In the genomic region with DNA sequence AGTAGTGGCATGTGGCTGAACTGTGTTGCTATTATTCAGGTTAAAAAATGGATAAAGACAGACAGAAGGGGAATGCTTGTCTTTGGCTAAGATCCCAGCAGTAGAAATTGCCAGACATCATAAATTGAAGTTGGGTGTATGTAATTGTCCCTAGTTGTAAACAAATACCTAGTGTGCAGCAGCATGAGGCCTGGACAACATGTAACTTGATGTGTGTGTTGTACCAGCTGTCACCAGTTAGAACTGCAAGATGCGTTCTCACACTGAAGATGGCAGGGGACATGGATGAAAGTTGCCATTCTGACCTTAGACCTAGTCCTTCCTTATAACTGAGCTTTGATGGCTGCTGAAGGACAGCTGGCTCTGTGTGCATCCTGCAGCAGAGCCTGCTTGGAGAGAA, we compare ENCODE assay signal across 21 mouse cellular contexts.
A peak's percentile ranks its signal among the peaks of the same experiment; 100 is the strongest.
DNase-seq lines count a peak whose midpoint lies in the region; ATAC-seq lines count a peak whose summit lies in the region.
"Had no signal": no experiment of that assay in that cellular context is flagged by ENCODE, and none has a peak within 500 bp of the region (broad histone marks: within the 10 kb centered on the region; RNA-seq: fewer than 3 reads in every experiment).

No protein-coding gene starts in this region.

- no peaks in the 10 kb centered on the region for H3K4me1 ChIP-seq in forebrain, embryonic 14.5 days (ENCODE audit: control insufficient read depth, insufficient read depth, low read length)
- no peaks in the 10 kb centered on the region for H3K4me1 ChIP-seq in forebrain, embryonic 12.5 days
- H3K4me1 ChIP-seq in midbrain, embryonic 11.5 days (ENCODE audit: control insufficient read depth, insufficient read depth, low read length) = no peaks in the 10 kb centered on the region
- no peaks in the 10 kb centered on the region for H3K4me1 ChIP-seq in midbrain, embryonic 16.5 days (ENCODE audit: control insufficient read depth, insufficient read depth, low read length)
- H3K4me1 ChIP-seq: heart, embryonic 10.5 days; intestine, embryonic 15.5 days; midbrain, embryonic 15.5 days; neural tube, embryonic 13.5 days had no signal

- no peak overlapping the region for H3K4me3 ChIP-seq in forebrain, embryonic 14.5 days (ENCODE audit: low read depth, low read length)
- no peak overlapping the region for H3K4me3 ChIP-seq in forebrain, embryonic 12.5 days (replicated peaks)
- H3K4me3 ChIP-seq in midbrain, embryonic 11.5 days (ENCODE audit: low read depth, low read length) = no peak overlapping the region
- H3K4me3 ChIP-seq in midbrain, embryonic 16.5 days (ENCODE audit: low read depth, low read length) = no peak overlapping the region
- H3K4me3 ChIP-seq: heart, embryonic 10.5 days; intestine, embryonic 15.5 days; midbrain, embryonic 15.5 days; myocyte; neural tube, embryonic 13.5 days had no signal

- no peaks in the 10 kb centered on the region for H3K9me3 ChIP-seq in forebrain, embryonic 14.5 days (replicated peaks; ENCODE audit: control insufficient read depth, low read length)
- no peaks in the 10 kb centered on the region for H3K9me3 ChIP-seq in forebrain, embryonic 12.5 days
- H3K9me3 ChIP-seq in midbrain, embryonic 11.5 days (ENCODE audit: control insufficient read depth, low read length) = no peaks in the 10 kb centered on the region
- H3K9me3 ChIP-seq in midbrain, embryonic 16.5 days (replicated peaks; ENCODE audit: control insufficient read depth, low read length, poor library complexity, severe bottlenecking) = no peaks in the 10 kb centered on the region
- H3K9me3 ChIP-seq: heart, embryonic 10.5 days; intestine, embryonic 15.5 days; midbrain, embryonic 15.5 days; neural tube, embryonic 13.5 days had no signal

- no peaks in the 10 kb centered on the region for H3K36me3 ChIP-seq in forebrain, embryonic 14.5 days (ENCODE audit: control insufficient read depth, insufficient read depth, low read length)
- no peaks in the 10 kb centered on the region for H3K36me3 ChIP-seq in forebrain, embryonic 12.5 days (replicated peaks)
- no peaks in the 10 kb centered on the region for H3K36me3 ChIP-seq in midbrain, embryonic 11.5 days (ENCODE audit: control insufficient read depth, insufficient read depth, low read length)
- H3K36me3 ChIP-seq in midbrain, embryonic 16.5 days (ENCODE audit: control insufficient read depth, insufficient read depth, low read length) = no peaks in the 10 kb centered on the region
- H3K36me3 ChIP-seq: heart, embryonic 10.5 days; intestine, embryonic 15.5 days; midbrain, embryonic 15.5 days; neural tube, embryonic 13.5 days had no signal

- no peak overlapping the region for H3K27ac ChIP-seq in forebrain, embryonic 14.5 days (ENCODE audit: low read depth, low read length)
- no peak overlapping the region for H3K27ac ChIP-seq in forebrain, embryonic 12.5 days
- H3K27ac ChIP-seq in midbrain, embryonic 11.5 days (ENCODE audit: low read depth, low read length) = no peak overlapping the region
- H3K27ac ChIP-seq in midbrain, embryonic 16.5 days (ENCODE audit: low read length) = no peak overlapping the region
- H3K27ac ChIP-seq: heart, embryonic 10.5 days; hindbrain, embryonic 14.5 days; intestine, embryonic 15.5 days; liver, embryonic 14.5 days; midbrain, embryonic 15.5 days; neural tube, embryonic 13.5 days had no signal

- no peak overlapping the region for H3K4me2 ChIP-seq in forebrain, embryonic 14.5 days (ENCODE audit: low read length)
- no peak overlapping the region for H3K4me2 ChIP-seq in forebrain, embryonic 12.5 days
- H3K4me2 ChIP-seq in midbrain, embryonic 11.5 days = no peak overlapping the region
- no peak overlapping the region for H3K4me2 ChIP-seq in midbrain, embryonic 16.5 days (ENCODE audit: low read length)
- H3K4me2 ChIP-seq: hindbrain, embryonic 14.5 days; intestine, embryonic 15.5 days; midbrain, embryonic 15.5 days; neural tube, embryonic 13.5 days had no signal

- no peaks in the 10 kb centered on the region for H3K27me3 ChIP-seq in forebrain, embryonic 14.5 days (replicated peaks; ENCODE audit: control insufficient read depth, insufficient read depth, low read length)
- H3K27me3 ChIP-seq in forebrain, embryonic 12.5 days = no peaks in the 10 kb centered on the region
- H3K27me3 ChIP-seq in midbrain, embryonic 11.5 days (ENCODE audit: control insufficient read depth, insufficient read depth, low read length) = no peaks in the 10 kb centered on the region
- H3K27me3 ChIP-seq in midbrain, embryonic 16.5 days (ENCODE audit: control insufficient read depth, insufficient read depth, low read depth, low read length) = no peaks in the 10 kb centered on the region
- H3K27me3 ChIP-seq: intestine, embryonic 15.5 days; midbrain, embryonic 15.5 days; neural tube, embryonic 13.5 days had no signal

- peak; percentile 67; the same call in 1 of the 2 replicates for ATAC-seq in forebrain, embryonic 14.5 days
- ATAC-seq in forebrain, embryonic 12.5 days (ENCODE audit: low FRiP score) = no peak
- ATAC-seq in midbrain, embryonic 11.5 days (ENCODE audit: low FRiP score) = no peak
- no peak for ATAC-seq in midbrain, embryonic 16.5 days
- ATAC-seq: intestine, embryonic 15.5 days; midbrain, embryonic 15.5 days had no signal

- DNase-seq in forebrain, embryonic 14.5 days (ENCODE audit: low spot score) = peak; percentile 23
- DNase-seq in layer of hippocampus, adult 9-10 months (ENCODE audit: low spot score) = peak; percentile 2
- DNase-seq in layer of hippocampus, postnatal 14 days (ENCODE audit: low spot score in 2 of 2) = no peak
- DNase-seq in midbrain, embryonic 11.5 days (ENCODE audit: low spot score, missing footprints) = peak; percentile 54
- no peak for DNase-seq in right cerebral cortex, adult 18-20 months
- DNase-seq: adrenal gland, adult 2 months; cerebellum, adult 9-11 months; gastrocnemius, postnatal 10 days; heart, postnatal 4 days; kidney, adult 9 months; lung, postnatal 10 days; retina, postnatal 1 day had no signal

- no peak overlapping the region for H3K9ac ChIP-seq in forebrain, embryonic 14.5 days (ENCODE audit: low read length)
- H3K9ac ChIP-seq in forebrain, embryonic 12.5 days = no peak overlapping the region
- H3K9ac ChIP-seq in midbrain, embryonic 11.5 days (ENCODE audit: low read length) = no peak overlapping the region
- no peak overlapping the region for H3K9ac ChIP-seq in midbrain, embryonic 16.5 days (ENCODE audit: low read depth, low read length)
- H3K9ac ChIP-seq: hindbrain, embryonic 14.5 days; intestine, embryonic 15.5 days; liver, embryonic 14.5 days; midbrain, embryonic 15.5 days; neural tube, embryonic 13.5 days had no signal

- WGBS in forebrain, embryonic 14.5 days = 81% methylated on average over 1 of the region's 1 CpGs
- 85% methylated on average over 1 of the region's 1 CpGs for WGBS in forebrain, embryonic 12.5 days
- 71% methylated on average over 1 of the region's 1 CpGs for WGBS in midbrain, embryonic 11.5 days
- WGBS in midbrain, embryonic 16.5 days = 61% methylated on average over 1 of the region's 1 CpGs

Comparison
In these comparisons a context has a peak if more than half of its experiments do, and no peak if none do; other contexts are left out.
1. DNase-seq: peak in forebrain, embryonic 14.5 days (single experiment), layer of hippocampus, adult 9-10 months (single experiment) and midbrain, embryonic 11.5 days (single experiment); none in layer of hippocampus, postnatal 14 days (0 of 2) and right cerebral cortex, adult 18-20 months (single experiment).